Mouse (Mus musculus): ENCODE measurements at regions not wholly inside any gene's neighbourhood (a gene's known extent, or its start where the extent isn't known, plus 50 kb on each side); places are given as distances from the start of the nearest gene placed in this dataset.

DNA sequence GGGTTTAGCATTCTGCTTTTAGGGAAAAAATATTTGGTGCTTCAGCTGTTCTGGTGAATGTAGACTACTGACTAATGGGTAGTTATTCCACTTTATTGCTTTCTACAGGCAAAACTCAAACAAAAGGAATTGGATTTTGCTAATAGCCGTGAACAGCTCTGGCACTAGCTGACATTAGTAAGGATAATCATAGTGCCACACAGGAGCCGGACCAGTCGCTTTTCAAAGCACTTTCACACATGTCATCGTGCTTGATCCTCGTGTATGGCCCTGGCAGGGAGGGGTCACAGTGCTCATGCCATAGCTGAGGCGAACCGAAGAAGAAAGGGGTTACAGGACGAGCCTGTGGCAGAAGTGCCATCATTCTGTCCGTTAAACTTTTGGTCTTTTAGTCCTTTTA, 153.2 kb upstream of the Atp5g3 start:
- H3K4me3 ChIP-seq = no peak overlapping the region

DNA sequence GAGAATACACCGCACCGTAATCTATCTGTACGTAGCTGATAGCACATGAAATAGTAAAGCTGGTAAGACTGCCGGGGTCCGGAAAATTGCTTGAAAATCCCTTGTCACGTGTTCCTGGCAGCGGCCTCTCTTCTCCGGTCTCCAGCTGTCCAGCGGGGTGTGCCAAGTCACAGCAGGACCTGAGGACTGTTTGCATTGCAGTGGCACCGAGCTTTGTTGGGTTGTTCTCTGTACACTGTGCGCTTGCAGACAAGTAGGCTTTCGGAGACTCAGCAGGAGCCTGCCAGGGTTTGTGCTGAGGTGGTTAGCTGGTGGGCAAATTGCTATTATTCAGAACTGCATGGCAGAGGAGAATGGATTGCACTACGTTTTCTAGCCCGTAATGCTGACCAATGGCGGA, 152.7 kb upstream of the Atp5g3 start:
- Histone ChIP-seq H3K36me3 (no peaks in the 10 kb centered on the region), H3K27me3 (peaks cover 20% of the 10 kb centered on the region), H3K9ac (peak overlapping the region; percentile 55), H3K27ac (peak overlapping the region; percentile 83), H3K4me1 (replicated peaks) (peaks cover 42% of the 10 kb centered on the region), H3K4me2 (peak overlapping the region; percentile 49), H3K9me3 (no peaks in the 10 kb centered on the region), H3K4me3 (peak overlapping the region; percentile 20; the same call in 1 of the 2 replicates)
- ATAC-seq (ENCODE audit: low FRiP score) = peak; percentile 86
- 33% methylated on average over 15 of the region's 15 CpGs for WGBS

More for the DNA sequence above, 153.2 kb upstream of the Atp5g3 start:
- no peaks in the 10 kb centered on the region for H3K9me3 ChIP-seq
- H3K4me1 ChIP-seq (replicated peaks) = peaks cover 42% of the 10 kb centered on the region
- peak overlapping the region; percentile 55; the same call in 1 of the 2 replicates for H3K9ac ChIP-seq
- H3K4me2 ChIP-seq = peak overlapping the region; percentile 49
- no peak for ATAC-seq (ENCODE audit: low FRiP score)
- H3K27me3 ChIP-seq = peaks cover 20% of the 10 kb centered on the region
- peak overlapping the region; percentile 83 for H3K27ac ChIP-seq
- no peaks in the 10 kb centered on the region for H3K36me3 ChIP-seq
- WGBS = 50% methylated on average over 9 of the region's 9 CpGs

DNA sequence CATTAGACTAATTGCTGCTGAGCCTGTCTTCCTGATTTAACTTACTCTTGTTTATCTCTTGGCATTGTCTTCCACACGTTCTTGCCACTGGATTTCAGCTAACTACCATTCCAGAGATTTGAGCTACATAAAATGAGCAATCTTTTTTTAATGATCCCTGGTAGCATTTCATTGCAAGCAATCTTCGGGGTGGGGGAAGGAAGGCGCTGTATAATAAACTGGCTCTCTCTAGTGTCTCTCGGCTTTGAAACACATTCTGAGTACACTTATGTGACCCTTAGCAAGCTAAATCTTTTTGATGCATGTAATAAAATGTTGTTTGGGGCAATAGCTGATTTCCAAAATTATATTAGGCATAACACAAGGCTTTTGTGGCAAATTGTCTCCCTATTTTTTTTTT, 152.2 kb upstream of the Atp5g3 start:
- WGBS = 60% methylated on average over 4 of the region's 4 CpGs
- peaks cover 19% of the 10 kb centered on the region for H3K27me3 ChIP-seq
- peak overlapping the region; percentile 83 for H3K27ac ChIP-seq
- H3K9ac ChIP-seq = no peak overlapping the region
- H3K36me3 ChIP-seq = no peaks in the 10 kb centered on the region
- peaks cover 42% of the 10 kb centered on the region for H3K4me1 ChIP-seq (replicated peaks)
- ATAC-seq (ENCODE audit: low FRiP score) = no peak
- H3K4me3 ChIP-seq = no peak overlapping the region
- H3K9me3 ChIP-seq = no peaks in the 10 kb centered on the region
- H3K4me2 ChIP-seq = peak overlapping the region; percentile 49

DNA sequence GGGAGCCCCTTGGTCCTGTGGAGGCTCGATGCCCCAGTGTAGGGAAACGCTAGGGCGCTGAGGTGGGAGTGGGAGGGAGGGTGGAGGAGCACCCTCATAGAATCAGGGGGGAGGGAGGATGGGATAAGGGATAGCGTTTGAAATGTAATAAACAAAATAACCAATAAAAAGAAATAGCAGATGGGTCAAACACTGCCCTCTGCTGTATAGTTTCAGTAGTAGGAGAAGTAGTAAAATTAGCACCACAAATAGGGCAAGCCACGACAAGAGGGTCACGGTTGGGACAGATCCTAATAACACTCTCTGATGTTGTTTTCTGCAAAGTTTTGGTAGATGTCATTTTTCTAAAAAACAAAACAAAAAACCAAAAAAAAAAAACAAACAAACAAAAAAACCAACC, 131.3 kb upstream of the Atp5g3 start:
- Histone ChIP-seq H3K4me2 (no peak overlapping the region), H3K36me3 (no peaks in the 10 kb centered on the region), H3K9ac (no peak overlapping the region), H3K9me3 (no peaks in the 10 kb centered on the region), H3K27me3 (no peaks in the 10 kb centered on the region), H3K4me1 (replicated peaks) (0 out of 2 replicates have a peak, but pooled peaks cover 2% of the 10 kb centered on the region), H3K27ac (no peak overlapping the region), H3K4me3 (no peak overlapping the region)
- ATAC-seq (ENCODE audit: low FRiP score) = no peak
- WGBS = 74% methylated on average over 6 of the region's 6 CpGs

DNA sequence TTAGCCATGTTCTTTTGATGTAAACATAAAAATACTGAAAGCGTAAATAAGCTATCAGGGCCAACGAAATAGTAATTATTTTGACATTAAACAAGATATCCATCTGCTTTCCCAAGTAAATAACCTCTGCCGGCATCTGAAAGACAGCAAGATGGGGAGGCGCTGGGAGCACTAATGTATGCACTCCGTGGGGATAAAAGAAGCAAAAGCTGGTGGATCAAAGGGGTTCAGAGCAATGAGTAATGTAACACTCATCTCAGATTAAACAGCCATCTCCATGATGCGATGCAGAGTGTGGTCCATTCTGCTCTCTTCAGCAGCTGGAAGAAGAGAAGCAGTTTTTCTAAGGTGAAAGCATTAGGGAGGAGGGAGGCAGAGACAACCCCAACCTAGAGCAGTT, 128.5 kb upstream of the Atp5g3 start:
- 49% methylated on average over 6 of the region's 6 CpGs for WGBS
- H3K4me3 ChIP-seq = no peak overlapping the region
- no peaks in the 10 kb centered on the region for H3K27me3 ChIP-seq
- no peak overlapping the region for H3K27ac ChIP-seq
- H3K4me2 ChIP-seq = no peak overlapping the region
- ATAC-seq (ENCODE audit: low FRiP score) = no peak
- 0 out of 2 replicates have a peak, but pooled peaks cover 2% of the 10 kb centered on the region for H3K4me1 ChIP-seq (replicated peaks)
- H3K9ac ChIP-seq = no peak overlapping the region
- no peaks in the 10 kb centered on the region for H3K36me3 ChIP-seq
- H3K9me3 ChIP-seq = no peaks in the 10 kb centered on the region

DNA sequence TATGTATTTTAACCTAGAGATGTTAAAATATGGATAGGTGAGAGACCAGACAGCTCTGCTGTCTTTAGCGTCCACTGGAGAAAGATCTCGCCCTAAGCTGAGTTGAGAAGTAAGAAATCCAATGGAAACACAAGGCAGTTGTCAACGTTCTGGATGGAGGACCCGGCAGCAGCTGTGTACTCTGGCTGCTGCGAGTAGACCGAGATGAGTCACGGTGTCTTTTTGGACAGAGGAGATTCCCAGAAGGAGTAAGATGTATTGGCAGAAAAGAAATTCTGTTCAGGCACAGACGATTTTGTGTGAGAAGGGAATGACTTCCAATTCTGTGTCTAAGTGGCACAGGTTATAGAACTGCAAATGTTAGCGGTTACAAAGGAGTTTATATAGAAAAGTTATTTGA, 124.9 kb upstream of the Atp5g3 start:
- Histone ChIP-seq H3K36me3 (no peaks in the 10 kb centered on the region), H3K27me3 (no peaks in the 10 kb centered on the region), H3K4me3 (no peak overlapping the region), H3K9me3 (no peaks in the 10 kb centered on the region), H3K27ac (no peak overlapping the region), H3K9ac (no peak overlapping the region), H3K4me2 (no peak overlapping the region), H3K4me1 (replicated peaks) (0 out of 2 replicates have a peak, but pooled peaks cover 2% of the 10 kb centered on the region)
- WGBS = 92% methylated on average over 9 of the region's 9 CpGs
- ATAC-seq (ENCODE audit: low FRiP score) = no peak

DNA sequence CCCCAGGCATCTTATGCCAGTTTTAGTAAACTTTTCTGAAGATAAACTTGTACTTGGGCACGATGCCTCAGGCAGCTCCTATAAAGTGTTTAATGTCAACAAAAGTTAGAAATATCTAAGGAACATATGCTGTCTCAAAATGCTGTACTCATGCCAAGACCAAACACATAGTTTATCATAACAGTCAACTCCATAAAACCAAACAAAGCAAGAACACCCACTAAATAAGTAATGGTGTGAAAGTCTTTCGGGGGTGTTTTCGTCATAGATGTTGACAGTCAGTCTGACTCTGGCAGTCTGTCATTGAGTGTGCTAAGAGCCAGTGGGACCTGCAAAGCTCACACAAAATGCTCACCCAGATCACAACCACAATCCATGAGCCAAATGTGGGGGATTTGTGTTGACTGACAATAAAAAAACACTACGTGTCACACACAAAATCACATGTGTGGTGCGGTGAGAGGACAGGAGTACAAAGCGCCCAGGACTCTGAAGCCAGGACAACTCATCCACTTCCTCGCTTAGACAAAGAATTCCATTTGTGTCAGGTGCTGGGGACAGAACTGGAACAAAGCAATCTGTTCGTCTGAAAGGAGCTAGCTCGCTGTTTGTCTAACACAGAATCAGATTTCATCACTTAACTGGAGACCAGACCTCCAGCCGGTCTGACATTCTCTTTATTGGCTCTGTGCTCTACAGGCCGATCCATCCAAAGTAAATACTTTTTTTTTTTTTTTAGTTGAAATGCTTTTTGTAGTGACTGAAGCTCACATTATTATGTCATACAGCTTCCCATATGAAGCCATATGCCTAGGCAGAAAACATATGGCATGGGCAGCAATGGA, 121.3 kb upstream of the Atp5g3 start:
- Histone ChIP-seq H3K27ac (no peak overlapping the region), H3K9me3 (no peaks in the 10 kb centered on the region), H3K4me2 (no peak overlapping the region), H3K9ac (no peak overlapping the region), H3K4me3 (no peak overlapping the region), H3K4me1 (replicated peaks) (peaks cover 9% of the 10 kb centered on the region), H3K27me3 (0 out of 2 replicates have a peak, but pooled peaks cover 2% of the 10 kb centered on the region), H3K36me3 (no peaks in the 10 kb centered on the region)
- 80% methylated on average over 11 of the region's 11 CpGs for WGBS
- ATAC-seq (ENCODE audit: low FRiP score) = no peak

DNA sequence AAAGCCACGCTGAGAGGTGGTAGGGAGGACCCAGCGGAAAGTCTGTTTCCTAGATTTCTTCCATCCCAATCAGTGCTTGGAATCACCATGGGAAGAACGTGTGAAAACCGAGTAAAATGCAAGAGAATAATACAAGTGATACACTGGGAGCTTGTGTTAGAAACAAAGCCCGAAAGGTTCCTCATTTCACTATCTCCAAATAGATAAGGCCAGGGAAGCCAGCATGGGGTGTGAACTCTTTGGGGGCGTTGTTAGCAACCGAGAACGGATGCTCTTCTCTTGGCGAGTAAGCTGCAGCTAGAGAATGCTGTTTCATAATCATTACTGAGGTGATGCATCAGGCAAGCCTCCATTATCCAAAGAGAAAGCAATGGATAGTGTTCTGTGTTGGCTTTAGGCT, 118.8 kb upstream of the Atp5g3 start:
- 0 out of 2 replicates have a peak, but pooled peaks cover 2% of the 10 kb centered on the region for H3K27me3 ChIP-seq
- H3K36me3 ChIP-seq = no peaks in the 10 kb centered on the region
- H3K4me1 ChIP-seq (replicated peaks) = peaks cover 11% of the 10 kb centered on the region
- H3K9ac ChIP-seq = no peak overlapping the region
- 87% methylated on average over 9 of the region's 9 CpGs for WGBS
- H3K4me2 ChIP-seq = no peak overlapping the region
- H3K4me3 ChIP-seq = no peak overlapping the region
- ATAC-seq (ENCODE audit: low FRiP score) = no peak
- no peaks in the 10 kb centered on the region for H3K9me3 ChIP-seq
- H3K27ac ChIP-seq = no peak overlapping the region

DNA sequence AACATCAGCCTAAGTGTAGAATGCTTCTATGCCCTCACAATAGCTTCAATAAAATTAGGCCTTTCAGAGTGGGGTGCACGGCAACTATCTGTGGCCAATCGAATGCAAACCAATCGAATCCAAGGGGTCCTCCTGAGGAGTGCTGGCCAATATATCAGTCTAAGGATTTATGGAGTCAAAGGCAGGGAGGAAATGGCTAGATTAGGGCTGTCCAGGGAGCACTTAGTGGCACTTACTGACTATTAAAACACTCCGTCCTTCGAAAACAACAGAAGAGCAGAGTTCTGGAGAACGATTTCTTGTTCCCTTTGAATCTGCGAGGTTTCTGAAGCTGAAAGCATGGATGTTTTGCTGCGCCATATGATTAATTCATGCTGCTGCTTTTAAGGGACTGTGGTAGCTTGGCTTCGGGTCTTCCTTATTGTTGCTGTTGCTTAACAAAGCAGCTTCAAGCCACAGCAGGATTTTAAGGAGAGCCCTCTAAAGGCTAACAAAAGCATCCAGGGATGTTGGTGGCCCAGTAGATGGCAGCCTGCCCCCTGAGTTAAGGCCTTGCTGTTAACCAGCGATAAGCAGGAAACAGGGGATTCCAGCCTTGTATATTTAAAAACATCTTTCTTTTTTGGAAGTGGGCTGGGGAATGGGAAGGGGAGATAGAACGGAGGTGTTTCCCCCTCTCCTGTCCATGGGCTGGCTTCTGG, 116.4 kb upstream of the Atp5g3 start:
- H3K27ac ChIP-seq = peak overlapping the region; percentile 60

DNA sequence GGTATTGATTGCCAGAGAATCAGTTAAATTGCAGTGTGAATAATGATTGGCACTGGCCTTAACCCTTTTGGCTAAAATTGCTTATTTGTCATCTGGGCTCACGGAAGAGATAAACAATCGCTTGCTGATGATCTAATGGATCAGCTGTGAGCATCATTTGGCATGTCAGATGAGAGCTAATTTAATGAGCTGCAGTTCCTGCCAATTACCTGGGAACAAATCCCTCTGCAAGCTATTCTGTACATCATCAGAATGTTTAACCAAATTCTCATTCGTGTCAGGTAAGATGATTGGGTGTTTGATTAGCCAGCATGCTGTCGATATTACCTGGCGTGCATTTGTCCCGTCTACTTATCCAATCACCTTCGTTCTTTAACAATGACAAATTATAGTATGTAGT, 104.0 kb upstream of the Atp5g3 start:
- no peak for ATAC-seq (ENCODE audit: low FRiP score)
- 54% methylated on average over 7 of the region's 7 CpGs for WGBS
- H3K4me2 ChIP-seq = no peak overlapping the region
- H3K9me3 ChIP-seq = 0 out of 2 replicates have a peak, but pooled peaks cover 4% of the 10 kb centered on the region
- no peak overlapping the region for H3K4me3 ChIP-seq
- H3K36me3 ChIP-seq = no peaks in the 10 kb centered on the region
- H3K27ac ChIP-seq = no peak overlapping the region; the same call in 1 of the 2 replicates
- H3K4me1 ChIP-seq (replicated peaks) = peaks cover 8% of the 10 kb centered on the region; the same call in 1 of the 2 replicates
- H3K9ac ChIP-seq = no peak overlapping the region
- no peaks in the 10 kb centered on the region for H3K27me3 ChIP-seq

More for the DNA sequence above, 116.4 kb upstream of the Atp5g3 start:
- ATAC-seq (ENCODE audit: low FRiP score) = no peak
- Histone ChIP-seq H3K4me1 (replicated peaks) (peaks cover 11% of the 10 kb centered on the region), H3K9me3 (no peaks in the 10 kb centered on the region), H3K4me3 (no peak overlapping the region), H3K36me3 (no peaks in the 10 kb centered on the region), H3K4me2 (no peak overlapping the region), H3K9ac (peak overlapping the region; percentile 31; the same call in 1 of the 2 replicates), H3K27me3 (0 out of 2 replicates have a peak, but pooled peaks cover 2% of the 10 kb centered on the region)
- 50% methylated on average over 11 of the region's 11 CpGs for WGBS

DNA sequence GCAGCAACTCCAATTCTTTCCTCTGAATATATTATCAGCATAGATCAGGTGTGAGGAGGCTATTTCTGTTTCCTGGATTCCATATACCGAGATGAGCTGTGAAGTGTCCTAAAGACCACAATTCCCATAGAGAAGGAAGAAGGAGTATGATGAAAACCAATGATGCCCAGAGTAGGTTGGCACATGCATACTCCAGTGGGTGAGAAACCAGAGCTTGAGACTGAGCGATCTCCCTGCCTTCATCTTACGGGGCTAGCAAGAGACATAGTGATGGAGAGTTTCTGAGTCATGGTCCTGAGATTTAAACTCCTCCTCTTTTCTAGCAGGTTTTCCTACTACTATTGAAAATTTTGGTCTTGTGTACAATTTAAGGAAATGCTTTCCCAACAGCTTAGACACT, 103.1 kb upstream of the Atp5g3 start:
- ATAC-seq (ENCODE audit: low FRiP score) = no peak
- Histone ChIP-seq H3K4me1 (replicated peaks) (peaks cover 5% of the 10 kb centered on the region; the same call in 1 of the 2 replicates), H3K27ac (no peak overlapping the region), H3K4me3 (no peak overlapping the region), H3K36me3 (no peaks in the 10 kb centered on the region), H3K9me3 (0 out of 2 replicates have a peak, but pooled peaks cover 9% of the 10 kb centered on the region), H3K9ac (no peak overlapping the region), H3K4me2 (no peak overlapping the region), H3K27me3 (no peaks in the 10 kb centered on the region)
- 95% methylated on average over 3 of the region's 3 CpGs for WGBS

DNA sequence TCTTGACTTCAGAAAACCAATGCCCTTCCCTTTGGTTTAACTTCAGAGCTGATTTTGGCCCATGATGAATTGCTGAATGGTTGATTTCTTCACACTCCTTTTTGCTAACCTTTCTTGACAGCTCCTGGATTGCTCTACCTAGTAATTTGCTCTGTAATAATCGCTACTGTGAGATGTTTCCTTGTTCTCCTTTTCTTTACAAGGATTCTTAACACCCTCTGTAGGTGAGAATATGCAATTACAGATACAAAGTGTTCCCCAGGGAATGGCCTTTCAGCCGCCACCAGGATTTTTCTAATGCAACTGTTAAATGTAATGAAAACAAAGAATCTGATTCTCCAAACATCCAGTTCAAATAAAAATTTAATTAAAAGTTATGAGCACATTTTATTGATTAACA, 87.4 kb upstream of the Atp5g3 start:
- Histone ChIP-seq H3K4me2 (no peak overlapping the region), H3K4me3 (no peak overlapping the region), H3K4me1 (replicated peaks) (0 out of 2 replicates have a peak, but pooled peaks cover 2% of the 10 kb centered on the region), H3K27ac (no peak overlapping the region), H3K9me3 (no peaks in the 10 kb centered on the region), H3K36me3 (no peaks in the 10 kb centered on the region), H3K9ac (no peak overlapping the region), H3K27me3 (0 out of 2 replicates have a peak, but pooled peaks cover 9% of the 10 kb centered on the region)
- ATAC-seq (ENCODE audit: low FRiP score) = no peak
- WGBS = 13% methylated on average over 2 of the region's 2 CpGs
